Mouse (Mus musculus) forebrain, embryonic 11.5 days (tissue): Measurements from ENCODE around the gene Setmar. TPM values are rescaled to one million over a fixed set of nuclear protein-coding genes. Genes with fewer than 3 reads are reported as not detected.
A peak's percentile ranks its signal among the peaks of the same experiment; 100 is the strongest.

ENCODE experiments used
- ATAC-seq: fragments of 200-750 bp; cut with Nextera tagmentation; replicated peaks from 2 replicates; pipeline ENCODE4 v1.8.0; 2017; ENCODE audit warnings: moderate TSS enrichment; ENCODE audit not compliant: low FRiP score
- DNase-seq: peaks from one replicate; pipeline ENCODE4 v3.0.0-alpha.2; 2017; ENCODE audit warnings: low spot score
- H3K27ac ChIP-seq: fragments of 300-500 bp; sonication (generic); 2 replicates; pipeline ENCODE4 v1.5.1; 2014; ENCODE audit warnings: low read depth, low read length
- H3K27me3 ChIP-seq: fragments of 300-500 bp; sonication (generic); 2 replicates; pipeline ENCODE4 v1.6.1; 2014; ENCODE audit warnings: mild to moderate bottlenecking, low read length, mixed read lengths; ENCODE audit not compliant: control insufficient read depth, insufficient read depth
- H3K36me3 ChIP-seq: fragments of 300-500 bp; sonication (generic); 2 replicates; pipeline ENCODE4 v1.6.1; 2014; ENCODE audit warnings: mild to moderate bottlenecking, low read length, moderate library complexity, mixed read lengths; ENCODE audit not compliant: control insufficient read depth, insufficient read depth
- H3K4me1 ChIP-seq: fragments of 300-500 bp; sonication (generic); replicated peaks from 2 replicates; pipeline ENCODE4 v1.6.1; 2014; ENCODE audit warnings: low read length, mixed read lengths; ENCODE audit not compliant: control insufficient read depth, insufficient read depth
- H3K4me2 ChIP-seq: fragments of 300-500 bp; sonication (generic); 2 replicates; pipeline ENCODE4 v1.6.1; 2014; ENCODE audit warnings: low read depth, mild to moderate bottlenecking, low read length, moderate library complexity, mixed read lengths; ENCODE audit not compliant: severe bottlenecking
- H3K4me3 ChIP-seq: fragments of 300-500 bp; sonication (generic); 2 replicates; pipeline ENCODE4 v1.5.1; 2014; ENCODE audit warnings: low read depth, low read length
- H3K9ac ChIP-seq: fragments of 300-500 bp; sonication (generic); 2 replicates; pipeline ENCODE4 v1.6.1; 2014; ENCODE audit warnings: low read length
- H3K9me3 ChIP-seq: fragments of 300-500 bp; sonication (generic); 2 replicates; pipeline ENCODE4 v1.6.1; 2016; ENCODE audit warnings: low read length, mixed read lengths; ENCODE audit not compliant: control insufficient read depth
- WGBS: fragments of 180-500 bp; shearing (Covaris S2); extraction: QIAGEN DNeasy Blood & Tissue Kit; methylation state at CpG from one replicate; pipeline ENCODE4 v1.1.7; 2014; 5-methylcytosine and 5-hydroxymethylcytosine counted together
- polyA plus RNA-seq: library from polyadenylated mRNA; unstranded; fragments of >200 nt; fragmentation: Nextera tagmentation; extraction: Ambion mirVana; gene quantifications from 2 replicates; pipeline ENCODE4 v1.2.1, GENCODE M21; 2014

The Setmar gene
- polyA plus RNA-seq, 1 experiment from 2014 or later = 9.2 TPM

- Histone ChIP-seq H3K36me3 (no peaks in the 10 kb centered on the region), H3K27me3 (no peaks in the 10 kb centered on the region), H3K27ac (no peak overlapping the region), H3K9me3 (no peaks in the 10 kb centered on the region), H3K4me2 (no peak overlapping the region), H3K9ac (no peak overlapping the region; the same call in 1 of the 2 replicates), H3K4me3 (no peak overlapping the region), H3K4me1 (no peaks in the 10 kb centered on the region)
- DNase-seq (no peak), ATAC-seq (no peak)
- WGBS = 53% methylated on average over 3 of the region's 3 CpGs
These were observed 34.0 kb downstream of the Setmar start for GRCm38 (mm10) chr6:108098846-108099217.

- ATAC-seq (no peak), DNase-seq (no peak)
- Histone ChIP-seq H3K4me1 (no peaks in the 10 kb centered on the region), H3K4me2 (no peak overlapping the region), H3K9ac (no peak overlapping the region), H3K36me3 (no peaks in the 10 kb centered on the region), H3K9me3 (no peaks in the 10 kb centered on the region), H3K27me3 (no peaks in the 10 kb centered on the region), H3K27ac (no peak overlapping the region), H3K4me3 (no peak overlapping the region)
- WGBS = 87% methylated on average over 10 of the region's 10 CpGs
These were observed 37.3 kb downstream of the Setmar start for GRCm38 (mm10) chr6:108101936-108102830.

- H3K27ac ChIP-seq = no peak overlapping the region
- no peak overlapping the region for H3K4me3 ChIP-seq
- no peaks in the 10 kb centered on the region for H3K27me3 ChIP-seq
- H3K9me3 ChIP-seq = no peaks in the 10 kb centered on the region
- ATAC-seq (no peak), DNase-seq (no peak)
- no peaks in the 10 kb centered on the region for H3K36me3 ChIP-seq
- H3K4me2 ChIP-seq = no peak overlapping the region
- H3K9ac ChIP-seq = no peak overlapping the region
- H3K4me1 ChIP-seq = no peaks in the 10 kb centered on the region
These were observed 42.5 kb downstream of the Setmar start for GRCm38 (mm10) chr6:108107376-108107775.

- no peak overlapping the region for H3K27ac ChIP-seq
- no peaks in the 10 kb centered on the region for H3K9me3 ChIP-seq
- 81% methylated on average over 4 of the region's 4 CpGs for WGBS
- H3K36me3 ChIP-seq = no peaks in the 10 kb centered on the region
- H3K4me3 ChIP-seq = no peak overlapping the region
- H3K4me2 ChIP-seq = no peak overlapping the region
- ATAC-seq (no peak), DNase-seq (no peak)
- no peaks in the 10 kb centered on the region for H3K4me1 ChIP-seq
- H3K9ac ChIP-seq = no peak overlapping the region
- H3K27me3 ChIP-seq = no peaks in the 10 kb centered on the region
These were observed 45.5 kb downstream of the Setmar start for GRCm38 (mm10) chr6:108110336-108110735.

GRCm38 (mm10) chr6:108111693-108112092 lies 46.8 kb downstream of the Setmar start:
- no peaks in the 10 kb centered on the region for H3K9me3 ChIP-seq
- no peaks in the 10 kb centered on the region for H3K36me3 ChIP-seq
- no peak overlapping the region for H3K4me2 ChIP-seq
- H3K9ac ChIP-seq = no peak overlapping the region
- no peaks in the 10 kb centered on the region for H3K27me3 ChIP-seq
- no peaks in the 10 kb centered on the region for H3K4me1 ChIP-seq
- no peak overlapping the region for H3K4me3 ChIP-seq
- DNase-seq = no peak
- no peak for ATAC-seq
- H3K27ac ChIP-seq = no peak overlapping the region

- no peak for DNase-seq
- Histone ChIP-seq H3K9me3 (no peaks in the 10 kb centered on the region), H3K4me3 (no peak overlapping the region), H3K4me1 (no peaks in the 10 kb centered on the region), H3K36me3 (no peaks in the 10 kb centered on the region), H3K27ac (no peak overlapping the region), H3K4me2 (no peak overlapping the region), H3K9ac (no peak overlapping the region), H3K27me3 (no peaks in the 10 kb centered on the region)
- WGBS = 95% methylated on average over 1 of the region's 1 CpGs
- no peak for ATAC-seq
These were observed 50.1 kb downstream of the Setmar start for GRCm38 (mm10) chr6:108114971-108115370.

GRCm38 (mm10) chr6:108117881-108118280 lies 53.0 kb downstream of the Setmar start:
- 92% methylated on average over 6 of the region's 6 CpGs for WGBS
- Histone ChIP-seq H3K4me1 (no peaks in the 10 kb centered on the region), H3K4me2 (no peak overlapping the region), H3K4me3 (no peak overlapping the region), H3K9ac (no peak overlapping the region), H3K36me3 (no peaks in the 10 kb centered on the region), H3K9me3 (no peaks in the 10 kb centered on the region), H3K27me3 (no peaks in the 10 kb centered on the region), H3K27ac (no peak overlapping the region)
- DNase-seq (no peak), ATAC-seq (no peak)

GRCm38 (mm10) chr6:108125474-108125873 lies 60.6 kb downstream of the Setmar start:
- H3K4me3 ChIP-seq = no peak overlapping the region
- H3K27ac ChIP-seq = no peak overlapping the region
- no peaks in the 10 kb centered on the region for H3K27me3 ChIP-seq
- H3K9ac ChIP-seq = no peak overlapping the region
- DNase-seq = no peak
- H3K36me3 ChIP-seq = no peaks in the 10 kb centered on the region
- no peaks in the 10 kb centered on the region for H3K9me3 ChIP-seq
- WGBS = 34% methylated on average over 1 of the region's 1 CpGs
- H3K4me2 ChIP-seq = no peak overlapping the region
- 0 out of 2 replicates have a peak, but pooled peaks have one; percentile 51 for ATAC-seq
- no peaks in the 10 kb centered on the region for H3K4me1 ChIP-seq

- Histone ChIP-seq H3K36me3 (no peaks in the 10 kb centered on the region), H3K4me3 (no peak overlapping the region), H3K4me2 (no peak overlapping the region), H3K9me3 (no peaks in the 10 kb centered on the region), H3K27me3 (no peaks in the 10 kb centered on the region), H3K4me1 (no peaks in the 10 kb centered on the region), H3K9ac (no peak overlapping the region), H3K27ac (no peak overlapping the region)
- 93% methylated on average over 3 of the region's 3 CpGs for WGBS
- ATAC-seq (no peak), DNase-seq (no peak)
These were observed 61.8 kb downstream of the Setmar start for GRCm38 (mm10) chr6:108126631-108127030.
